8 mouse cellular contexts compared by ENCODE assay signal in genomic region chr1:135540270-135540669, GRCm38 (mm10).
DNase-seq lines count a peak whose midpoint lies in the region; TF ChIP-seq lines count a peak whose summit lies in the region.

No protein-coding gene starts in this region.

- DNase-seq in adipocyte (ENCODE audit: low spot score) = peak; percentile 97
- DNase-seq in gastrocnemius, postnatal 10 days = peak; percentile 92
- DNase-seq in hindlimb bud, embryonic 11.5 days (ENCODE audit: extremely low spot score, low read depth, low spot score) = peak; percentile 85
- peak; percentile 86 to 95 for DNase-seq in left cerebral cortex, adult 18-20 months (ENCODE audit: low spot score in 2 of 2)
- peak; percentile 89 to 93 for DNase-seq in lung, postnatal 4 days
- DNase-seq in right cerebral cortex, postnatal 10 days (ENCODE audit: low spot score in 2 of 2) = peak; percentile 90 to 91
- peak; percentile 86 for DNase-seq in urinary bladder, postnatal 25 days (ENCODE audit: low spot score)

- H3K4me1 ChIP-seq in cortical plate, adult 2 months (ENCODE audit: control insufficient read depth, insufficient read depth, low read length) = peaks cover 2% of the 10 kb centered on the region; the same call in 1 of the 2 replicates

- peak; percentile 83 for TF ChIP-seq CTCF in cortical plate, adult 2 months (IDR thresholded peaks at IDR 0.05; ENCODE audit: extremely low read depth, insufficient read depth, low read length)

- no peak overlapping the region for H3K4me3 ChIP-seq in cortical plate, adult 2 months (ENCODE audit: insufficient read depth, low read length)

- H3K27ac ChIP-seq in cortical plate, adult 2 months (ENCODE audit: insufficient read depth, low read length) = no peak overlapping the region

- no peak for TF ChIP-seq POLR2A in cortical plate, adult 2 months (IDR thresholded peaks at IDR 0.05; ENCODE audit: extremely low read depth, insufficient read depth, low read length)
